Mouse (Mus musculus) cortical plate, adult 2 months (tissue): Measurements from ENCODE around the gene Rapgefl1.

Source experiments
- CTCF ChIP-seq: fragments of 200-500 bp; IDR thresholded peaks from 2 replicates; pipeline ENCODE4 v1.5.1; 2011; ENCODE audit warnings: mild to moderate bottlenecking, control low read depth, low read length; ENCODE audit not compliant: insufficient read depth; ENCODE audit errors: extremely low read depth
- POLR2A ChIP-seq: fragments of 200-500 bp; IDR thresholded peaks from 2 replicates; pipeline ENCODE4 v1.6.1; 2011; ENCODE audit warnings: mild to moderate bottlenecking, low read length, control low read depth; ENCODE audit not compliant: insufficient read depth; ENCODE audit errors: extremely low read depth

DNA sequence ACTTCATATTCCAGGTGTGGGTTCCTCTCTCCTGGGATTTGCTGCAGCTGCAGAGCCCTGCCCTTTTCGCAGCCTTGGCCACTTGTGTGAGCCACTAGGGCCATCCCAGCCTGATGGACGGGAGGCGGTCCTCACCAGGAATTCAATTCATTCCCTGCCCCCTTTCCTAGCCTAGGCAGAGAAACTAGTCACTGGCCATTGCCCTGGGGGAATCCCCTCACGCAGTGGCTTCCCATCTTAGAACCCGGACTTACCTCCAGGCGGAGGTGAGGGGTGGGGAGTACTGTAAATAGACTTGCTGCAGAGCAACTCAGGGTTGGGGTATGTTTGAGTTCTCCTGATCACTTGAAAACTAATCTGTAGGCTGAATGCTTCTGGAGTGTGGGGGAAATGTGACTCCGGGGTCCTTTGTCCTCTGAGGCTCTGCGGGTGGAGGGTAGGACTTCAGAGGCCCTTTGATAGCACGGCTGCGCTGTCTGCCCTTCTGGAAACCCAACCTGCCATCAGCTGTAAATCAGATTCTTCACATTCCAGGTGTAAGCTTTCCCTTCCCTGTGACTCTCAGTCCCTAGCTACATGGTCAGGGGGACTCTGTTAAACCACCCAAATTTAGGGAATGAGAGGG is 66.1 kb downstream of the Rapgefl1 start:
- TF ChIP-seq CTCF = no peak
- TF ChIP-seq POLR2A = no peak
